Mouse (Mus musculus) MEL (cell line): ENCODE measurements around the gene Rprd1b.

Source experiments
- CTCF ChIP-seq, 3 experiments: IDR thresholded peaks in 2 of 3; conservative IDR thresholded peaks in 1 of 3; 2 replicates each; pipeline ENCODE4 v1.5.1; 2011 to 2012; ENCODE audit warnings: low read length in 3 of 3, low read depth in 2 of 3, mild to moderate bottlenecking in 2 of 3, improper control_type of control experiment in 1 of 3, inconsistent platforms in 1 of 3, mixed read lengths in 1 of 3, moderate library complexity in 1 of 3; ENCODE audit not compliant: control insufficient read depth in 1 of 3, insufficient read depth in 1 of 3, poor library complexity in 1 of 3, severe bottlenecking in 1 of 3
- UBTF ChIP-seq: IDR thresholded peaks from 2 replicates; pipeline ENCODE4 v1.6.1; 2012; ENCODE audit warnings: low read depth, mild to moderate bottlenecking, inconsistent platforms, low read length, improper control_type of control experiment, moderate library complexity, borderline replicate concordance; ENCODE audit not compliant: insufficient read depth
- ZC3H11A ChIP-seq: IDR thresholded peaks from 2 replicates; pipeline ENCODE4 v1.6.1; 2012; ENCODE audit warnings: low read depth, mild to moderate bottlenecking, inconsistent platforms, low read length, improper control_type of control experiment

DNA sequence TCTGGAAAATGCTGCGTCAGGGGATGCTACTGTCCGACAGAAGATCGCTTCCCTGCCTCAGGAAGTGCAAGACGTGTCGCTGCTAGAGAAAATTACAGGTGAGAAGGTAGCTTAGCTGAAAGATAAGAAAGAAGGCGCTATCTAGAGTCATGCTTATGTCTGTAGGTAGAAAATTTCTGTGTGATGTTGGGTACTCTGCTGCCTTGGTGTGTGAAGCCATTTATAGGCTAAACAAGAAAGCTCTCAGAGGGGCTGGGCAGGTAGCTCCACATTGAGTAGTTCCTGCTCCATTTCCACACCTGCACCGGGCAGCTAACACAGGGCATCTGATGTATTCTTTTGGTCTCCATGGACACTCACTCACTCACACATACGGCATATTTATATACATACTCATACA lies 21.8 kb downstream of the Rprd1b start:
- TF ChIP-seq CTCF (IDR thresholded peaks at IDR 0.05 in 2 of 3, conservative IDR thresholded peaks at IDR 0.05 in 1 of 3; ENCODE audit: control insufficient read depth in 1 of 3, insufficient read depth in 1 of 3, low read depth in 2 of 3, low read length in 3 of 3, poor library complexity in 1 of 3, severe bottlenecking in 1 of 3) (no peak), ZC3H11A (no peak), UBTF (no peak)
